Mouse (Mus musculus) liver, embryonic 14.5 days (tissue): ENCODE measurements around the gene Mllt3.

Source experiments
- CTCF ChIP-seq: IDR thresholded peaks from 2 replicates; pipeline ENCODE4 v1.5.1; 2016; ENCODE audit warnings: antibody characterized with exemption, low read depth, control low read depth
- EP300 ChIP-seq: IDR thresholded peaks from 2 replicates; pipeline ENCODE4 v1.6.1; 2016; ENCODE audit warnings: antibody characterized with exemption, low read depth

DNA sequence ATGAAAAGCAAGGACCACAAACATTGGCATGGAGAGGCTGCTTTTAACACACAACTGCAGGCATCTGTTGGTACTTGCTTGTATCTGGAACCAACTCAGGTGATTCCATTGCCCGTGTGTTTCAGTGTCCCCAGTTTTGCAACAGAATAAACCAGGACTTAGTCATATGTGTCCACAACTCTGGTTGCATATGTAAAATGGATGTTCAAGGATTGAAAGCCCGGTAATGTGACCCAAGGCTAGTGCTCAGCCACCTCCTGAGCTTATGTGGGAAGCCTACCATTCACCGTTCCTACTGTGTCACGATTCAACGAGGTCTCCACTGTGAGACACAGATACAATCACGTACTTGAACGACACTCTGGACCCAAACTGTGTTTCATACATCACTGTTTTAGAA lies 243.7 kb downstream of the Mllt3 start:
- TF ChIP-seq CTCF (no peak), EP300 (no peak)
